Mouse (Mus musculus): ENCODE data around the gene Sval2.

Sval2 gene

GRCm38 (mm10) chr6:41852689-41853088 is at the start of gene Sval2:
TSS of gene Sval2 (plus strand) at chr6:41852989.
- DNase-seq (ENCODE audit: low spot score in 2 of 2) = no peak

- DNase-seq (ENCODE audit: low spot score in 2 of 2) = no peak
These were observed 28.7 kb upstream of the Sval2 start for GRCm38 (mm10) chr6:41824086-41824485.

- no peak for DNase-seq (ENCODE audit: low spot score in 2 of 2)
These were observed 23.3 kb upstream of the Sval2 start for GRCm38 (mm10) chr6:41829516-41829915.

DNA sequence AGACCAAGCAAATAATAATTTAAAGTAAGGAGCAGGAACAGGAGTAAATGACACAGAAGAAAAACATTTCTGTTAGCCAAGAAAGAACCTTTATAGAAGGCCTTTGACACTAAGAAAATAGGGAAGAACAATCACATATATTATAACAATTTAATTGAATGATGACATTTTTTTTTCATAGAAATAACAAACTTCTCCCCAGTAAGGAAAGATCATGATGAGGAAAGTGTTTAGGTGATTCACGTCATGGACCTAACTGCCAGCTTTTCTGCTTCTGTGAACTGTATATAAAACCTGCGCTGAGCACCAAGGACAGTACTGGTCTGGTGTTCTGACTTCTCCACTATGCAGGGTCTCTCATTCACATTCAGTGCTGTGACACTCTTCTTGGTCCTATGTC is 5.6 kb upstream of the Sval2 start, which contains the start of gene Pip:
Pip (plus strand) TSS at position 301 of the 400 bp plus-strand sequence.
- DNase-seq (ENCODE audit: low spot score in 2 of 2) = no peak

GRCm38 (mm10) chr6:41864038-41864437 is 11.2 kb downstream of the Sval2 start:
- DNase-seq (ENCODE audit: low spot score in 2 of 2) = no peak

DNA sequence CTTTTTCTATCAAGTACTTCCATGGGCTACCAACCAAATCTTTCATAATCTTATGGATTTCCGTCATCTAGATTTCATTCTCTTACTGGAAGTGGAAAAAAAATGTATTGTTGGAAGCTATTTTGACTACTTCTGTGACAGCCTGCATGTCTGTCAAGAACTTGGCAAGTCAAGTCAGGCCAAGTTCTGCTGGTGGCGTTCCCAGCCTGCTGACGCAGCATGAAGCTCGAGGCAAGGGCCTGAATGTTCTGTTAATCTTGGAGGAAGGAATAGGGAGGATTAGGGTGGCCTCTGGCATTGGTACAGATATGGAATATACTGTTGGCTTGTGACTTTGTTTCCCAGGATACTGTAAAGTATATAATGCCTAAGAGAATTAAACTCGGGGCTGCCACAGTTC is 58.8 kb downstream of the Sval2 start:
- no peak for DNase-seq (ENCODE audit: low spot score in 2 of 2)
